Mouse (Mus musculus) MEL (cell line): ENCODE results near the gene Traf2.

Source experiments
- CTCF ChIP-seq, 3 experiments: IDR thresholded peaks in 2 of 3; conservative IDR thresholded peaks in 1 of 3; 2 replicates each; pipeline ENCODE4 v1.5.1; 2011 to 2012; ENCODE audit warnings: low read length in 3 of 3, low read depth in 2 of 3, mild to moderate bottlenecking in 2 of 3, improper control_type of control experiment in 1 of 3, inconsistent platforms in 1 of 3, mixed read lengths in 1 of 3, moderate library complexity in 1 of 3; ENCODE audit not compliant: control insufficient read depth in 1 of 3, insufficient read depth in 1 of 3, poor library complexity in 1 of 3, severe bottlenecking in 1 of 3
- E2F4 ChIP-seq: IDR thresholded peaks from 2 replicates; pipeline ENCODE4 v1.6.1; 2011; ENCODE audit warnings: low read depth, low read length, improper control_type of control experiment, borderline replicate concordance
- EP300 ChIP-seq, 2 experiments: IDR thresholded peaks; 2 replicates each; pipeline ENCODE4 v1.6.1; 2011; ENCODE audit warnings: improper control_type of control experiment in 2 of 2, low read length in 2 of 2, low read depth in 1 of 2, mild to moderate bottlenecking in 1 of 2
- GATA1 ChIP-seq: IDR thresholded peaks from 2 replicates; pipeline ENCODE4 v1.6.1; 2011; ENCODE audit warnings: low read depth, low read length, improper control_type of control experiment
- HCFC1 ChIP-seq: IDR thresholded peaks from 2 replicates; pipeline ENCODE4 v1.6.1; 2012; ENCODE audit warnings: low read depth, mild to moderate bottlenecking, inconsistent platforms, low read length, improper control_type of control experiment, moderate library complexity
- KAT2A ChIP-seq: conservative IDR thresholded peaks from 2 replicates; pipeline ENCODE4 v1.6.1; 2012; ENCODE audit warnings: low read depth, low read length, improper control_type of control experiment, inconsistent platforms
- POLR2A ChIP-seq, 2 experiments: IDR thresholded peaks; 2 replicates each; pipeline ENCODE4 v1.6.1; 2011 to 2012; ENCODE audit warnings: low read length in 2 of 2, mild to moderate bottlenecking in 2 of 2, control low read depth in 1 of 2, improper control_type of control experiment in 1 of 2, low read depth in 1 of 2, moderate library complexity in 1 of 2; ENCODE audit not compliant: control insufficient read depth in 1 of 2, insufficient read depth in 1 of 2, poor library complexity in 1 of 2
- USF1 ChIP-seq: IDR thresholded peaks from 2 replicates; pipeline ENCODE4 v1.6.1; 2014; ENCODE audit warnings: low read depth, mild to moderate bottlenecking, inconsistent platforms, low read length, improper control_type of control experiment, moderate library complexity
- ZC3H11A ChIP-seq: IDR thresholded peaks from 2 replicates; pipeline ENCODE4 v1.6.1; 2012; ENCODE audit warnings: low read depth, mild to moderate bottlenecking, inconsistent platforms, low read length, improper control_type of control experiment
- ZNF384 ChIP-seq: IDR thresholded peaks from 2 replicates; pipeline ENCODE4 v1.6.1; 2012; ENCODE audit warnings: low read depth, mild to moderate bottlenecking, inconsistent platforms, low read length, improper control_type of control experiment

DNA sequence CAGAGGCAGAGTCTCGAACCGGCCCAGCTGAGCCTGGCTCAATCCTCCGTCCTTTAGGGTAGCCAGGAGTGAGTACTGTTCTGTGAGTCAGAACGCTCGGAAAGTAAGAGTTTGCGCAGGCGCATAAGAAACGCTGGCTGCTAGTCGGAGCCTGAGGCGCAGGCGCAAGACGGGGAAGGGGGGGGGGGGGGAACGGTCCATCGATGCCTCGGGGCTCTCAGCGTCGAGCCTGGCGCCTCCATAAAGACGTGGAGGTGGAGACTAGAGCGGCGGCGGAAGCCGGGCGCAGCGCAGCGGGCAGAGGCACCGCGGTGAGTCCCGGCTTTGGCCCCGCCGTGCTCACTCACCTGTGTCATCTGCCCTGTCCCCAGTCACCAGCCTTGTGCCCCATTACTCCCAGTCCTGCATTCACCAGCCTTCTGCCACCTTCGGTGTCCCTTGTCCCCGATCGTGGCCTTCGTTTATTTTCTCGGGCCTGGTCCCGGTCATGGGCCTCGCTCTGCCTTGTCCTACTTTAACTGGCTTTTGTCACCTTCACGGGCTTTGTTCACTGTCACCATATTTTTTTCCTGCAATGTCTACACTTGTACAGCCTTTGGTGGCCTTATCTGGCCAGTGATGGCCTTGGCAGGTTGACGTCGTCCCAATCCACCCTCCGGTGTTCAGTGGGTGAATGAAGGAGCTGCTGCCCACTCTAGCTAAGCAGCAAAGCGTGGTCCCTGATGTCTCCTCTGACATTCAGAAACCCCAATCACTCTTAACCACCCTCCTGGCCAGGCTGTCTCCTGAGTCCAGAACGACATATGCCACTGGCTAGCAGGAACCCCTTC is 45.9 kb downstream of the Traf2 start, which contains the start of gene Fbxw5:
- TF ChIP-seq KAT2A (no peak; the same call in 1 of the 2 replicates), HCFC1 (peak; percentile 93), E2F4 (no peak), CTCF (IDR thresholded peaks at IDR 0.05 in 2 of 3, conservative IDR thresholded peaks at IDR 0.05 in 1 of 3; ENCODE audit: control insufficient read depth in 1 of 3, insufficient read depth in 1 of 3, low read depth in 2 of 3, low read length in 3 of 3, poor library complexity in 1 of 3, severe bottlenecking in 1 of 3) (no peak), ZNF384 (no peak), GATA1 (no peak), POLR2A (IDR thresholded peaks at IDR 0.05; ENCODE audit: control insufficient read depth in 1 of 2, insufficient read depth in 1 of 2, low read depth in 1 of 2, low read length in 2 of 2, poor library complexity in 1 of 2) (peak; percentile 73 to 94; a peak in 2 of 4 replicates), USF1 (0 out of 2 replicates have a peak, but pooled peaks have one; percentile 7), EP300 (IDR thresholded peaks at IDR 0.05; ENCODE audit: low read depth in 1 of 2, low read length in 2 of 2) (peak in 1 of 2 experiments; percentile 20; a peak in 1 of 4 replicates), ZC3H11A (no peak)
